Mouse (Mus musculus): Measurements from ENCODE around the gene Zmynd8. TPM values are rescaled to one million over a fixed set of nuclear protein-coding genes. Genes with fewer than 3 reads are reported as not detected.

The Zmynd8 gene
- total RNA-seq, 2 experiments from 2014 or later: 46.5 to 48.0 TPM

GRCm38 (mm10) chr2:165861683-165862594 is 36.9 kb downstream of the Zmynd8 start:
- intact Hi-C loops (cut with DNase I): no loop called here
- no peak for DNase-seq

GRCm38 (mm10) chr2:165860962-165861682 is 37.7 kb downstream of the Zmynd8 start:
- intact Hi-C loops (cut with DNase I): no loop called here
- no peak for DNase-seq

- intact Hi-C loops (cut with DNase I): no loop called here
- no peak for DNase-seq
Measured at GRCm38 (mm10) chr2:165860447-165860846, 38.4 kb downstream of the Zmynd8 start.

- intact Hi-C loops (cut with DNase I): loop anchor here (1.0 to 2.0 kb wide), 3 partner anchors 15 to 56 kb away; no protein-coding TSS in a partner anchor
Measured at GRCm38 (mm10) chr2:165858453-165859384, 40.1 kb downstream of the Zmynd8 start.

GRCm38 (mm10) chr2:165857841-165858426 is 40.9 kb downstream of the Zmynd8 start:
- DNase-seq: peak; percentile 72 to 87
- intact Hi-C loops (cut with DNase I): loop anchor here (1.0 to 2.0 kb wide), 2 partner anchors 26 to 57 kb away; no protein-coding TSS in a partner anchor

More at GRCm38 (mm10) chr2:165858453-165859384, 40.1 kb downstream of the Zmynd8 start:
- peak; percentile 54 to 72 for DNase-seq

- no peak for DNase-seq
- intact Hi-C loops (cut with DNase I): no loop called here
Measured at GRCm38 (mm10) chr2:165857395-165857831, 41.4 kb downstream of the Zmynd8 start.

GRCm38 (mm10) chr2:165856611-165857200 is 42.1 kb downstream of the Zmynd8 start:
- no peak for DNase-seq
- intact Hi-C loops (cut with DNase I): no loop called here

- peak; percentile 63 to 74 for DNase-seq
- intact Hi-C loops (cut with DNase I): no loop called here
Measured at GRCm38 (mm10) chr2:165855641-165856301, 43.0 kb downstream of the Zmynd8 start.

- DNase-seq: no peak
- intact Hi-C loops (cut with DNase I): no loop called here
Measured at GRCm38 (mm10) chr2:165854207-165854968, 44.4 kb downstream of the Zmynd8 start.

- no peak for DNase-seq
- intact Hi-C loops (cut with DNase I): no loop called here
Measured at GRCm38 (mm10) chr2:165852896-165853633, 45.8 kb downstream of the Zmynd8 start.

- intact Hi-C loops (cut with DNase I): no loop called here
- peak; percentile 57 to 61 for DNase-seq
Measured at GRCm38 (mm10) chr2:165852453-165852852, 46.4 kb downstream of the Zmynd8 start.

GRCm38 (mm10) chr2:165851811-165852415 is 46.9 kb downstream of the Zmynd8 start:
- DNase-seq: no peak
- intact Hi-C loops (cut with DNase I): no loop called here

- intact Hi-C loops (cut with DNase I): no loop called here
- DNase-seq: no peak
Measured at GRCm38 (mm10) chr2:165850826-165851225, 48.0 kb downstream of the Zmynd8 start.

- peak; percentile 78 to 82 for DNase-seq
- intact Hi-C loops (cut with DNase I): no loop called here
Measured at GRCm38 (mm10) chr2:165849129-165849528, 49.7 kb downstream of the Zmynd8 start.

- intact Hi-C loops (cut with DNase I): no loop called here
Measured at GRCm38 (mm10) chr2:165846787-165847186, 52.0 kb downstream of the Zmynd8 start.

GRCm38 (mm10) chr2:165845490-165845889 is 53.3 kb downstream of the Zmynd8 start:
- intact Hi-C loops (cut with DNase I): no loop called here
- peak in 1 of 2 experiments; percentile 46 for DNase-seq

More at GRCm38 (mm10) chr2:165846787-165847186, 52.0 kb downstream of the Zmynd8 start:
- no peak for DNase-seq

GRCm38 (mm10) chr2:165843350-165843749 is 55.5 kb downstream of the Zmynd8 start:
- intact Hi-C loops (cut with DNase I): no loop called here
- DNase-seq: no peak

Measured in heart, postnatal 36 days (tissue).